Mouse (Mus musculus): Measurements from ENCODE around the gene Cela1. TPM values are rescaled to one million over a fixed set of nuclear protein-coding genes. Genes with fewer than 3 reads are reported as not detected.

Cela1 gene
- polyA plus RNA-seq, 1 experiment from 2014 or later = 250 TPM

DNA sequence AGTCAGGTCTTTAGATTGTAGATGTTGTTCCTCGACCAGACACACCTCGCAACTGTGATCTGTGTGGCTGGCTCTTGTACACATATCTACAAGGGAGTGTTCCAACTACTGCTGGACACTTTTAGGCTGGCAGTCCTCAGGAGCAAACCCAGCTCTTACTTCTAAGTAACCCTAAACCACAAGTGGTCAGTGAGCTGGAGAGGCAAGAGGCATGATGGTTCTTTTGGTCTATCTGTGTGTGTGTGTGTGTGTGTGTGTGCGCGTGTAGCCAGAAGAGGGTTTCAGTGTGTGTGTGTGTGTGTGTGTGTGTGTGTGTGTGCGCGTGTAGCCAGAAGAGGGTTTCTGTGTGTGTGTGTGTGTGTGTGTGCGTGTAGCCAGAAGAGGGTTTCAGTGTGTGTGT is 45.3 kb downstream of the Cela1 start:
- H3K4me3 ChIP-seq (replicated peaks; ENCODE audit: low read length) = no peak overlapping the region
- peaks cover 3% of the 10 kb centered on the region; the same call in 1 of the 2 replicates for H3K4me1 ChIP-seq (ENCODE audit: control insufficient read depth, insufficient read depth, low read length)
- H3K36me3 ChIP-seq (ENCODE audit: control insufficient read depth, insufficient read depth, low read length) = no peaks in the 10 kb centered on the region
- no peak overlapping the region for H3K27ac ChIP-seq (ENCODE audit: low read length)
- WGBS = 86% methylated on average over 7 of the region's 7 CpGs
- no peaks in the 10 kb centered on the region for H3K9me3 ChIP-seq (replicated peaks; ENCODE audit: control insufficient read depth, low read length)
- no peak overlapping the region for H3K9ac ChIP-seq (ENCODE audit: low read length)
- H3K27me3 ChIP-seq (ENCODE audit: control insufficient read depth, insufficient read depth, low read length) = 0 out of 2 replicates have a peak, but pooled peaks cover 5% of the 10 kb centered on the region
- H3K4me2 ChIP-seq (ENCODE audit: low read depth, low read length) = no peak overlapping the region
- ATAC-seq (ENCODE audit: insufficient read depth, low FRiP score) = no peak

DNA sequence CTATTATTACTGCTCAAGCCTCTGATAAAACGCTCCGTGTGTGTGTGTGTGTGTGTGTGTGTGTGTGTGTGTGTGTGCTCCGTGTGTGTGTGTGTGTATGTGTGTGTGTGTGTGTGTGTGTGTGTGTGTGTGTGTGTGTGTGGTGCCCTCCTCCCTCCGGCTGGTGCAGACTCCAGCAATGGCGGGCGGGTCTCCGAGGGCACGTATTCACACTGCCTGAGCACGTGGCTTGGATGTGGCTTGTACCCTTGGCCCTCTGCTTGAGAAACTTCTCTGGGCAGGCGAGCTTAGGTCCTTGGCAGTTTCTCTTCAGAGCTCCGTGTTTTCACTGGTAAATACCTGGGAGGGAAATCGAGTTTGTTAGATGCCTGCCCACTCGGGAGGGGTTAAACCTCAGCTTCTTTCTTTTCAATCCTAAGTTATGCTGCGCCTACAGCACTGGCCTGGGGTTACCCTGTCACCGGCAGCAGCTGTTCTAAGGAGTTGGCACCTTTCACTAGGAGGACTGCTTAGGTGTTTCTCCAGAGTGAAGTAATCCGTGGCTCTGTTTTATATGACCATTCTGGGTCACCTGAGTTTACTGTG is 46.4 kb downstream of the Cela1 start:
- H3K4me3 ChIP-seq (replicated peaks; ENCODE audit: low read length) = no peak overlapping the region
- WGBS = 59% methylated on average over 16 of the region's 16 CpGs

DNA sequence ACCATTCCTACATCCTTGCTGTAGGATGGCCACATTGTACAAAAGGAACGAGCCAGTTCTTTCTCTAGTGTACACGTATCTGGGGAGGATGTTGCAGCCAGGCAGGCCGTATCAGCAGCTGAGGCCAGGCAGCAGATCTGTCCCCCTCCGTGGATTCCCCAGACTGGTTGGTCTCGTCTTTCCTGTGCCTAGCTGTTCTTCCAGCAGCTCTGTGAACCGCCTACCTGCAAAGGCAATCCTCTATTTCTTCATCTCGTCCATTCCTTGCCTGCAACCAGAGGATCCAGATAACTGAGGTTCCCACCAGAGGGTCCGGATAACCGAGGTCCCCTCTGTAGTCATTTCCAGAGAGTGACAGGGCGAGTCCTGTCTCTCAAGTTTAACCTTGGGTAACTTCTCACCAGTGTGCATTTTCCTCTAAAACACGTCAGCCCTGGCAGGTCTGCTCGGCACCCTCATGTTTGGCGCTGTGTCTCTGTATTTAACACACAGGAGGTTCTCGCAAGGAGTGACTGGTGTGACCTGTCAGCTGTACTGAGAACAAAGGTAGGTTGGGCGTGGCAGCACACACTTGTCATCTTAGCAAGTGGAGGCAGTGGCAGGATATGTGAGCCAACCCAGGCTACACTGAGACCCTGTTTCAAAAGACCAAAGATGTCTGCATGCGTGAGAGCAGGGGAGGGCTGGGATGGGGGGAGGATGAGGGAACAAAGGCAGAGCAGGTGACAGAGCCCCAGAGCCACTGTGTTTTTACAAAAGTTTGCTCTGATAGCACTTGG is 47.6 kb downstream of the Cela1 start:
- H3K4me1 ChIP-seq (ENCODE audit: control insufficient read depth, insufficient read depth, low read length) = peaks cover 7% of the 10 kb centered on the region
- H3K27ac ChIP-seq (ENCODE audit: low read length) = peak overlapping the region; percentile 57; the same call in 1 of the 2 replicates
- H3K27me3 ChIP-seq (ENCODE audit: control insufficient read depth, insufficient read depth, low read length) = peaks cover 21% of the 10 kb centered on the region
- H3K4me2 ChIP-seq (ENCODE audit: low read depth, low read length) = no peak overlapping the region
- H3K9ac ChIP-seq (ENCODE audit: low read length) = no peak overlapping the region; the same call in 1 of the 2 replicates
- no peaks in the 10 kb centered on the region for H3K36me3 ChIP-seq (ENCODE audit: control insufficient read depth, insufficient read depth, low read length)
- H3K9me3 ChIP-seq (replicated peaks; ENCODE audit: control insufficient read depth, low read length) = no peaks in the 10 kb centered on the region
- 60% methylated on average over 16 of the region's 16 CpGs for WGBS
- ATAC-seq (ENCODE audit: insufficient read depth, low FRiP score) = no peak
- H3K4me3 ChIP-seq (replicated peaks; ENCODE audit: low read length) = no peak overlapping the region

More for the DNA sequence above, 46.4 kb downstream of the Cela1 start:
- no peak for ATAC-seq (ENCODE audit: insufficient read depth, low FRiP score)
- Histone ChIP-seq H3K9me3 (replicated peaks; ENCODE audit: control insufficient read depth, low read length) (no peaks in the 10 kb centered on the region), H3K4me1 (ENCODE audit: control insufficient read depth, insufficient read depth, low read length) (peaks cover 7% of the 10 kb centered on the region), H3K36me3 (ENCODE audit: control insufficient read depth, insufficient read depth, low read length) (no peaks in the 10 kb centered on the region), H3K27me3 (ENCODE audit: control insufficient read depth, insufficient read depth, low read length) (peaks cover 12% of the 10 kb centered on the region), H3K9ac (ENCODE audit: low read length) (no peak overlapping the region), H3K4me2 (ENCODE audit: low read depth, low read length) (no peak overlapping the region), H3K27ac (ENCODE audit: low read length) (no peak overlapping the region; the same call in 1 of the 2 replicates)

- Histone ChIP-seq H3K4me1 (ENCODE audit: control insufficient read depth, insufficient read depth, low read length) (peaks cover 14% of the 10 kb centered on the region), H3K9me3 (replicated peaks; ENCODE audit: control insufficient read depth, low read length) (no peaks in the 10 kb centered on the region), H3K27ac (ENCODE audit: low read length) (no peak overlapping the region), H3K4me3 (replicated peaks; ENCODE audit: low read length) (peak overlapping the region; percentile 61; the same call in 1 of the 2 replicates), H3K27me3 (ENCODE audit: control insufficient read depth, insufficient read depth, low read length) (peaks cover 30% of the 10 kb centered on the region), H3K9ac (ENCODE audit: low read length) (no peak overlapping the region), H3K4me2 (ENCODE audit: low read depth, low read length) (peak overlapping the region; percentile 87), H3K36me3 (ENCODE audit: control insufficient read depth, insufficient read depth, low read length) (no peaks in the 10 kb centered on the region)
- 13% methylated on average over 6 of the region's 6 CpGs for WGBS
- no peak for ATAC-seq (ENCODE audit: insufficient read depth, low FRiP score)
Observed at GRCm38 (mm10) chr15:100637661-100638060, 50.1 kb downstream of the Cela1 start.

- H3K27me3 ChIP-seq (ENCODE audit: control insufficient read depth, insufficient read depth, low read length) = peaks cover 30% of the 10 kb centered on the region
- peak within 1 kb of the TSS; percentile 83 for H3K27ac ChIP-seq (ENCODE audit: low read length)
- H3K4me1 ChIP-seq (ENCODE audit: control insufficient read depth, insufficient read depth, low read length) = peaks cover 20% of the 10 kb centered on the region
- peak; percentile 61; the same call in 1 of the 2 replicates for ATAC-seq (ENCODE audit: insufficient read depth, low FRiP score)
- H3K9ac ChIP-seq (ENCODE audit: low read length) = peak within 1 kb of the TSS; percentile 78
- H3K9me3 ChIP-seq (replicated peaks; ENCODE audit: control insufficient read depth, low read length) = no peaks in the 10 kb centered on the region
- peak within 1 kb of the TSS; percentile 87 for H3K4me2 ChIP-seq (ENCODE audit: low read depth, low read length)
- WGBS = under 1% methylated on average over 69 of the region's 77 CpGs
- peak within 1 kb of the TSS; percentile 61 for H3K4me3 ChIP-seq (replicated peaks; ENCODE audit: low read length)
- H3K36me3 ChIP-seq (ENCODE audit: control insufficient read depth, insufficient read depth, low read length) = no peaks in the 10 kb centered on the region
Observed at GRCm38 (mm10) chr15:100636700-100637501, 50.8 kb downstream of the Cela1 start, which contains the start of gene Smagp. Gene Smagp (minus strand): TSS chr15:100636940.

DNA sequence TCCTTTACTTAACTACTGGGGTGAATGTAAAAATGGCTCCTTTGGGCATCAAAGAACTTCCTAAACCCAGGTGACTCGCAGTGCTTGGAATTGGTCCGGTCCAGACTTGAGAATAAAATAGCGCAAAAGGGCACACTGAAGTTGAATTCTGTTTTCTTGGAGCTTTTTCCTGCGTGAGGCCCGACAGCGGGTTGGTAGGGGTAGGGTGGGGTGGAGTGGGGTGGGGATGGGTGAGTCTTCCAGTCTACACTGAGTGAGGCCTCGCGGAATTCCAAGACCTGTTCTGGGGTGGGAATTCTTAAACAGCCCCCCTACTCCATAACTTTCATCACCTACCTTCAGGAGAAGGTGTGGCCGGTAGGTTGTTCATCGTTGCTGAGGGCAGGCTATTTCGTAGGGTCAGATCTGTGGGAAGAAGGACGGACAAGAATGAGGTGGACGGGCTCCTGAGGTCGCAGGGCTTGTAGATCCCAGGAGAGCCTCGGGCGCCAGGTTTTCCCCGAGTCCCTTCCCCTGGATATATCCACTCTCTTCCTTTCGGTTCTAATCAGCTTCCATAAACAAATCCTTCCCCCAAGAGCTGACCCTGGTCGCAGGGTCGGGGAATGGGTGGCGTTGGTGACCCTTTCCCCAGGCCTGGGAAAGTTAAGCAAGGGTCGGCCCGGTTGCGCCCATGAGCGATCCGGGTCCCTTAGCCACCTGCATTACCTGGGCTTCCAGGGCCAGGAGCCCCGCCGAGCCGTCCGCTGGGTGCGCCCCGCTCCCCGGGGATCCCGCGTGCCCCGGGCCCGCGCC is 51.7 kb downstream of the Cela1 start:
- Histone ChIP-seq H3K27me3 (ENCODE audit: control insufficient read depth, insufficient read depth, low read length) (peaks cover 30% of the 10 kb centered on the region), H3K4me2 (ENCODE audit: low read depth, low read length) (peak overlapping the region; percentile 87), H3K36me3 (ENCODE audit: control insufficient read depth, insufficient read depth, low read length) (no peaks in the 10 kb centered on the region), H3K9me3 (replicated peaks; ENCODE audit: control insufficient read depth, low read length) (no peaks in the 10 kb centered on the region), H3K4me3 (replicated peaks; ENCODE audit: low read length) (peak overlapping the region; percentile 61), H3K9ac (ENCODE audit: low read length) (peak overlapping the region; percentile 78), H3K4me1 (ENCODE audit: control insufficient read depth, insufficient read depth, low read length) (peaks cover 20% of the 10 kb centered on the region), H3K27ac (ENCODE audit: low read length) (peak overlapping the region; percentile 83)
- 3% methylated on average over 38 of the region's 38 CpGs for WGBS
- no peak for ATAC-seq (ENCODE audit: insufficient read depth, low FRiP score)

DNA sequence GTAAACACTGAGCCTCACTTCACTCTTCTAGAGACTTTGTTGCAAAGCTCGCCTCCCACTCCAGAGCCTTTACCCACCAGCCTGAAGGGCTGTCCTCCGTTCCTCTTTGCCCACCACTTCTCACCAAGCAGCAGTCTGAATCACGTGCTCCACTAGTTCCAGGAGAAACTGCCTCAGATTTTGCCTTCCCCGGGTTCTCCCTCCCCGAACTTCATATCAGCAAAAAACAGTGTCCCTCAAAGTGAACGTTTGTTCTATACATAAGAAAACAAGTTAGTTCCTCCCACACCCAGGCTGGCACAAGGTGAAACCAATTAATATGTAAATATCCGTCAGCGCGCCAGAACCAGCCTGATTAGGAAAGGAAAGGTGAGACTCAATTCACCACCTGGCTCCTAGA is 52.5 kb downstream of the Cela1 start:
- Histone ChIP-seq H3K4me3 (replicated peaks; ENCODE audit: low read length) (peak overlapping the region; percentile 61), H3K27ac (ENCODE audit: low read length) (peak overlapping the region; percentile 83), H3K9ac (ENCODE audit: low read length) (peak overlapping the region; percentile 78), H3K4me1 (ENCODE audit: control insufficient read depth, insufficient read depth, low read length) (peaks cover 17% of the 10 kb centered on the region), H3K4me2 (ENCODE audit: low read depth, low read length) (peak overlapping the region; percentile 87), H3K9me3 (replicated peaks; ENCODE audit: control insufficient read depth, low read length) (no peaks in the 10 kb centered on the region), H3K27me3 (ENCODE audit: control insufficient read depth, insufficient read depth, low read length) (peaks cover 30% of the 10 kb centered on the region), H3K36me3 (ENCODE audit: control insufficient read depth, insufficient read depth, low read length) (no peaks in the 10 kb centered on the region)
- 10% methylated on average over 9 of the region's 9 CpGs for WGBS
- no peak for ATAC-seq (ENCODE audit: insufficient read depth, low FRiP score)

GRCm38 (mm10) chr15:100633341-100633740 is 54.4 kb downstream of the Cela1 start:
- Histone ChIP-seq H3K4me1 (ENCODE audit: control insufficient read depth, insufficient read depth, low read length) (peaks cover 18% of the 10 kb centered on the region), H3K9ac (ENCODE audit: low read length) (peak overlapping the region; percentile 46; the same call in 1 of the 2 replicates), H3K36me3 (ENCODE audit: control insufficient read depth, insufficient read depth, low read length) (no peaks in the 10 kb centered on the region), H3K27me3 (ENCODE audit: control insufficient read depth, insufficient read depth, low read length) (peaks cover 25% of the 10 kb centered on the region), H3K9me3 (replicated peaks; ENCODE audit: control insufficient read depth, low read length) (no peaks in the 10 kb centered on the region), H3K4me3 (replicated peaks; ENCODE audit: low read length) (no peak overlapping the region), H3K27ac (ENCODE audit: low read length) (peak overlapping the region; percentile 41), H3K4me2 (ENCODE audit: low read depth, low read length) (peak overlapping the region; percentile 19; the same call in 1 of the 2 replicates)
- no peak for ATAC-seq (ENCODE audit: insufficient read depth, low FRiP score)
- WGBS = 73% methylated on average over 10 of the region's 10 CpGs
